ENCODE assay signal across 16 mouse cellular contexts in genomic region chr19:46331326-46331725, GRCm38 (mm10). TPM values are rescaled to one million over a fixed set of nuclear protein-coding genes. Genes with fewer than 3 reads are reported as not detected.
DNase-seq lines count a peak whose midpoint lies in the region; ATAC-seq lines count a peak whose summit lies in the region.
"Had no signal": no experiment of that assay in that cellular context is flagged by ENCODE, and none has a peak within 500 bp of the region (broad histone marks: within the 10 kb centered on the region; RNA-seq: fewer than 3 reads in every experiment).

No protein-coding gene starts in this region.

- H3K9ac ChIP-seq in hindbrain, embryonic 13.5 days, result no peak overlapping the region; the same call in 1 of the 2 replicates
- no peak overlapping the region for H3K9ac ChIP-seq in hindbrain, embryonic 14.5 days
- H3K9ac ChIP-seq in midbrain, embryonic 11.5 days (ENCODE audit: low read length), result no peak overlapping the region
- no peak overlapping the region for H3K9ac ChIP-seq in midbrain, embryonic 15.5 days
- H3K9ac ChIP-seq: forebrain, embryonic 13.5 days; forebrain, postnatal 0 days; heart, embryonic 13.5 days; hindbrain, embryonic 12.5 days had no signal

- no peaks in the 10 kb centered on the region for H3K9me3 ChIP-seq in hindbrain, embryonic 13.5 days
- no peaks in the 10 kb centered on the region for H3K9me3 ChIP-seq in hindbrain, embryonic 14.5 days (ENCODE audit: control insufficient read depth, low read length)
- H3K9me3 ChIP-seq in midbrain, embryonic 11.5 days (ENCODE audit: control insufficient read depth, low read length), result no peaks in the 10 kb centered on the region
- H3K9me3 ChIP-seq in midbrain, embryonic 15.5 days, result no peaks in the 10 kb centered on the region
- H3K9me3 ChIP-seq in embryonic facial prominence, embryonic 10.5 days, result no peaks in the 10 kb centered on the region
- H3K9me3 ChIP-seq: forebrain, embryonic 13.5 days; heart, embryonic 13.5 days; hindbrain, embryonic 12.5 days had no signal

- no peak overlapping the region for H3K27ac ChIP-seq in hindbrain, embryonic 13.5 days
- no peak overlapping the region for H3K27ac ChIP-seq in hindbrain, embryonic 14.5 days
- no peak overlapping the region for H3K27ac ChIP-seq in midbrain, embryonic 11.5 days (ENCODE audit: low read depth, low read length)
- H3K27ac ChIP-seq in midbrain, embryonic 15.5 days, result no peak overlapping the region
- no peak overlapping the region for H3K27ac ChIP-seq in embryonic facial prominence, embryonic 10.5 days (replicated peaks)
- H3K27ac ChIP-seq: forebrain, embryonic 13.5 days; heart, embryonic 13.5 days; hindbrain, embryonic 12.5 days had no signal

- ATAC-seq in hindbrain, embryonic 13.5 days (ENCODE audit: low FRiP score), result no peak
- ATAC-seq in hindbrain, embryonic 14.5 days (ENCODE audit: low FRiP score), result no peak
- ATAC-seq in midbrain, embryonic 11.5 days (ENCODE audit: low FRiP score), result no peak
- ATAC-seq in midbrain, embryonic 15.5 days (replicated peaks), result no peak
- ATAC-seq: forebrain, embryonic 13.5 days; forebrain, postnatal 0 days had no signal

- no peaks in the 10 kb centered on the region for H3K27me3 ChIP-seq in hindbrain, embryonic 13.5 days
- H3K27me3 ChIP-seq in hindbrain, embryonic 14.5 days (ENCODE audit: control insufficient read depth, insufficient read depth, low read length), result no peaks in the 10 kb centered on the region
- H3K27me3 ChIP-seq in midbrain, embryonic 11.5 days (ENCODE audit: control insufficient read depth, insufficient read depth, low read length), result 0 out of 2 replicates have a peak, but pooled peaks cover 3% of the 10 kb centered on the region
- no peaks in the 10 kb centered on the region for H3K27me3 ChIP-seq in midbrain, embryonic 15.5 days (replicated peaks)
- H3K27me3 ChIP-seq in embryonic facial prominence, embryonic 10.5 days (replicated peaks; ENCODE audit: low read depth, poor library complexity, severe bottlenecking), result peaks cover 43% of the 10 kb centered on the region

- 93% methylated on average over 14 of the region's 14 CpGs for WGBS in hindbrain, embryonic 13.5 days
- WGBS in hindbrain, embryonic 14.5 days, result 93% methylated on average over 14 of the region's 14 CpGs
- 93% methylated on average over 14 of the region's 14 CpGs for WGBS in midbrain, embryonic 11.5 days
- 90% methylated on average over 14 of the region's 14 CpGs for WGBS in midbrain, embryonic 15.5 days
- WGBS in embryonic facial prominence, embryonic 10.5 days, result 90% methylated on average over 14 of the region's 14 CpGs

- peak overlapping the region; percentile 17; the same call in 1 of the 2 replicates for H3K4me2 ChIP-seq in hindbrain, embryonic 13.5 days
- no peak overlapping the region for H3K4me2 ChIP-seq in hindbrain, embryonic 14.5 days (replicated peaks)
- H3K4me2 ChIP-seq in midbrain, embryonic 11.5 days, result no peak overlapping the region
- H3K4me2 ChIP-seq in midbrain, embryonic 15.5 days, result no peak overlapping the region
- H3K4me2 ChIP-seq: forebrain, embryonic 13.5 days; heart, embryonic 13.5 days; hindbrain, embryonic 12.5 days had no signal

- DNase-seq in cerebellum, adult 9-11 months, result peak; percentile 67
- DNase-seq in cerebellum, adult 11 months, result no peak
- DNase-seq in hindbrain, embryonic 14.5 days (ENCODE audit: low spot score), result no peak
- peak; percentile 80 for DNase-seq in midbrain, embryonic 11.5 days (ENCODE audit: low spot score, missing footprints)
- DNase-seq in embryonic facial prominence, embryonic 10.5 days (ENCODE audit: low spot score), result no peak
- DNase-seq: adrenal gland, postnatal 10 days; cerebellum, adult 2 months; cerebellum, postnatal 14 days; forebrain, postnatal 0 days; gastrocnemius, postnatal 14 days; heart, postnatal 36 days had no signal

- H3K4me3 ChIP-seq in hindbrain, embryonic 13.5 days, result no peak overlapping the region
- no peak overlapping the region for H3K4me3 ChIP-seq in hindbrain, embryonic 14.5 days (replicated peaks; ENCODE audit: low read length)
- H3K4me3 ChIP-seq in midbrain, embryonic 11.5 days (ENCODE audit: low read depth, low read length), result no peak overlapping the region
- no peak overlapping the region for H3K4me3 ChIP-seq in midbrain, embryonic 15.5 days
- 0 out of 2 replicates have a peak overlapping the region, but pooled peaks have one; percentile 1 for H3K4me3 ChIP-seq in embryonic facial prominence, embryonic 10.5 days
- H3K4me3 ChIP-seq: forebrain, embryonic 13.5 days; heart, embryonic 13.5 days; hindbrain, embryonic 12.5 days had no signal

- peaks cover 26% of the 10 kb centered on the region for H3K36me3 ChIP-seq in hindbrain, embryonic 13.5 days
- peaks cover 25% of the 10 kb centered on the region for H3K36me3 ChIP-seq in hindbrain, embryonic 14.5 days (replicated peaks; ENCODE audit: control insufficient read depth, insufficient read depth)
- no peaks in the 10 kb centered on the region for H3K36me3 ChIP-seq in midbrain, embryonic 11.5 days (ENCODE audit: control insufficient read depth, insufficient read depth, low read length)
- H3K36me3 ChIP-seq in midbrain, embryonic 15.5 days (replicated peaks), result peaks cover 16% of the 10 kb centered on the region; the same call in 1 of the 2 replicates
- peaks cover 38% of the 10 kb centered on the region for H3K36me3 ChIP-seq in embryonic facial prominence, embryonic 10.5 days (replicated peaks)

- peaks cover 37% of the 10 kb centered on the region for H3K4me1 ChIP-seq in hindbrain, embryonic 13.5 days (replicated peaks)
- peaks cover 27% of the 10 kb centered on the region for H3K4me1 ChIP-seq in hindbrain, embryonic 14.5 days (replicated peaks; ENCODE audit: control insufficient read depth, insufficient read depth, low read length)
- H3K4me1 ChIP-seq in midbrain, embryonic 11.5 days (ENCODE audit: control insufficient read depth, insufficient read depth, low read length), result peaks cover 26% of the 10 kb centered on the region
- H3K4me1 ChIP-seq in midbrain, embryonic 15.5 days, result peaks cover 36% of the 10 kb centered on the region
- peaks cover 50% of the 10 kb centered on the region for H3K4me1 ChIP-seq in embryonic facial prominence, embryonic 10.5 days

RNA-seq across cellular contexts. Expression of gene Fbxl15, which starts 3.3 kb away (rescaled TPM):
- 39.8 and 40.0 TPM in 2 replicates for polyA plus RNA-seq in hindbrain, embryonic 13.5 days (2015; fragmentation: Nextera tagmentation; extraction: Ambion mirVana)
- 45.5 and 49.1 TPM in 2 replicates for polyA plus RNA-seq in hindbrain, embryonic 14.5 days (2014; fragmentation: Nextera tagmentation; extraction: Ambion mirVana)
- 20.0 and 25.5 TPM in 2 replicates for polyA plus RNA-seq in midbrain, embryonic 11.5 days (2014; fragmentation: Nextera tagmentation; extraction: Ambion mirVana)
- 48.2 and 54.8 TPM in 2 replicates for polyA plus RNA-seq in midbrain, embryonic 15.5 days (2015; fragmentation: Nextera tagmentation; extraction: Ambion mirVana)
- 17.1 and 17.2 TPM in 2 replicates for polyA plus RNA-seq in embryonic facial prominence, embryonic 10.5 days (2016; fragmentation: Nextera tagmentation; extraction: Ambion mirVana)

RNA-seq across cellular contexts. Expression of gene Psd, which starts 4.4 kb away (rescaled TPM):
- polyA plus RNA-seq in hindbrain, embryonic 13.5 days (2015; fragmentation: Nextera tagmentation; extraction: Ambion mirVana), result 58.4 and 59.3 TPM in 2 replicates
- 131 and 152 TPM in 2 replicates for polyA plus RNA-seq in hindbrain, embryonic 14.5 days (2014; fragmentation: Nextera tagmentation; extraction: Ambion mirVana)
- polyA plus RNA-seq in midbrain, embryonic 11.5 days (2014; fragmentation: Nextera tagmentation; extraction: Ambion mirVana), result 10.7 and 11.0 TPM in 2 replicates
- 146 and 148 TPM in 2 replicates for polyA plus RNA-seq in midbrain, embryonic 15.5 days (2015; fragmentation: Nextera tagmentation; extraction: Ambion mirVana)
- polyA plus RNA-seq in embryonic facial prominence, embryonic 10.5 days (2016; fragmentation: Nextera tagmentation; extraction: Ambion mirVana), result 2.5 and 3.5 TPM in 2 replicates

RNA-seq across cellular contexts. Expression of gene Cuedc2, which starts 7.2 kb away (rescaled TPM):
- 317 and 326 TPM in 2 replicates for polyA plus RNA-seq in hindbrain, embryonic 13.5 days (2015; fragmentation: Nextera tagmentation; extraction: Ambion mirVana)
- 318 and 321 TPM in 2 replicates for polyA plus RNA-seq in hindbrain, embryonic 14.5 days (2014; fragmentation: Nextera tagmentation; extraction: Ambion mirVana)
- 215 and 221 TPM in 2 replicates for polyA plus RNA-seq in midbrain, embryonic 11.5 days (2014; fragmentation: Nextera tagmentation; extraction: Ambion mirVana)
- 340 and 347 TPM in 2 replicates for polyA plus RNA-seq in midbrain, embryonic 15.5 days (2015; fragmentation: Nextera tagmentation; extraction: Ambion mirVana)
- 204 and 208 TPM in 2 replicates for polyA plus RNA-seq in embryonic facial prominence, embryonic 10.5 days (2016; fragmentation: Nextera tagmentation; extraction: Ambion mirVana)

RNA-seq across cellular contexts. Expression of gene Mfsd13a, which starts 9.6 kb away (rescaled TPM):
- polyA plus RNA-seq in hindbrain, embryonic 13.5 days (2015; fragmentation: Nextera tagmentation; extraction: Ambion mirVana), result 8.2 and 11.2 TPM in 2 replicates
- polyA plus RNA-seq in hindbrain, embryonic 14.5 days (2014; fragmentation: Nextera tagmentation; extraction: Ambion mirVana), result 9.9 and 10.0 TPM in 2 replicates
- polyA plus RNA-seq in midbrain, embryonic 11.5 days (2014; fragmentation: Nextera tagmentation; extraction: Ambion mirVana), result 4.3 and 5.5 TPM in 2 replicates
- 11.1 and 11.7 TPM in 2 replicates for polyA plus RNA-seq in midbrain, embryonic 15.5 days (2015; fragmentation: Nextera tagmentation; extraction: Ambion mirVana)
- 8.0 and 8.4 TPM in 2 replicates for polyA plus RNA-seq in embryonic facial prominence, embryonic 10.5 days (2016; fragmentation: Nextera tagmentation; extraction: Ambion mirVana)

RNA-seq across cellular contexts. Expression of gene 2310034G01Rik, which starts 18.8 kb away (rescaled TPM):
- 2.4 and 2.7 TPM in 2 replicates for polyA plus RNA-seq in hindbrain, embryonic 13.5 days (2015; fragmentation: Nextera tagmentation; extraction: Ambion mirVana)
- polyA plus RNA-seq in hindbrain, embryonic 14.5 days (2014; fragmentation: Nextera tagmentation; extraction: Ambion mirVana), result 2.5 and 2.8 TPM in 2 replicates
- polyA plus RNA-seq in midbrain, embryonic 11.5 days (2014; fragmentation: Nextera tagmentation; extraction: Ambion mirVana), result 1.2 and 1.6 TPM in 2 replicates
- 2.0 and 2.8 TPM in 2 replicates for polyA plus RNA-seq in midbrain, embryonic 15.5 days (2015; fragmentation: Nextera tagmentation; extraction: Ambion mirVana)
- 1.0 and 1.1 TPM in 2 replicates for polyA plus RNA-seq in embryonic facial prominence, embryonic 10.5 days (2016; fragmentation: Nextera tagmentation; extraction: Ambion mirVana)

Comparison
In these comparisons a context has a peak if more than half of its experiments do, and no peak if none do; other contexts are left out.
1. DNase-seq: peak in cerebellum, adult 9-11 months (single experiment) and midbrain, embryonic 11.5 days (single experiment); none in cerebellum, adult 11 months (single experiment), hindbrain, embryonic 14.5 days (single experiment) and embryonic facial prominence, embryonic 10.5 days (single experiment).